Mouse (Mus musculus) liver (tissue): ENCODE data around the gene Emsy.

Source experiments
- DNase-seq: peaks from one replicate; pipeline ENCODE4 v3.0.0-alpha.2; 2020; ENCODE audit warnings: mixed read lengths

Gene Emsy

DNA sequence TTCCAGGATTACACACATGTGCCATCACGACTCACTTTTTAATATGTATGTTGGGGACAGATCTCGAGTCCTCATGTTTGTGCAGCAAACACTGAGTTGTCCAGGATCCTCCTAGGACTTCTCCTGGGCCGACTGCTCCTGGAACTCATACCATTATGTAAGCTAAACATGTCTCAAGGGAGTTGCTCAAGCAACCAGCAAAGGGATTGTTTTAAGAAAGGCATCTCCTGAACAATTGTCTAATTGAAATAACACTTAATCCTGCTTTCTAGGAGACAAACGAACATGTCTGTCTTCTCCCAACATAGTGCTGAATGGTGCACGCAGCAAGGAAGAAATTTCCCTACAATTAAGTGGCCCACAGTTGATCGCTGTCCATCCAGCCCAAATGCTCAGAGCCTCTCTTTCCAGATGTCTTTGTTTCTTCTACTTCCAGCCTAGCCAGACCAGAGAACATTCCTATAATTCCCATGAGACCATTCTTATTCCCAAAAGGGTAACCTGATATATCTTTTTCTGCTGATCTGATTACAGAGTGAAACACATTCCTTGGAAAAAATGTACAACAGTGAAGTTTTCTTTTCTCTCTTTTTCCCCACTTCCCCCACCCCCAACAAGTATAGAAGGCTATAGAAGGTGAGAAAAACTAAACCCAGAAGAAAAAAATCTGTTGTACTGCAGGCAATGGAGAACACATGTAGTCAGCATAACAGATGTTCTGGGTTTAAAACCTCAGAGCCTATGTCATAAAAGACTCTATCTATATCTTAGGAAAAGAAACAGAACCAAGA is 11.6 kb upstream of the Emsy start:
- DNase-seq: no peak

DNA sequence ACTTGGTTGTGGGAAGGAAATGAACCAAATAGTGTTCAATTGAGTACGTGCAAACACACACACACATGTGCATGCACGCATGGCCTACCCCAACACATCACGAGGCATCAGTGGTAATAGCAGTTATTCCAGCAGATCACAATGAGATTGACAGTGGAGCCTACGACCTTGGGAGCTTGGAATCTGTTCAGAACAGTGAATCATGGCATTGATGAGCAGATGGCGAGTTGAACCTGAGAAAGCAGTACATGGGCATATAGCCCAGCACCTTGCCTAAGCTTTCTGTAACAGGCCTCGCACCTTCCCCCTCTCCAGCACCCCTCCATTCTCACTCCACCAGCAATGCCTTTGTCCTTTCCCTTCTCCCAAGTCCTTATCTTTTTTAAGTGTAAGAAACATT is 9.1 kb upstream of the Emsy start:
- no peak for DNase-seq

DNA sequence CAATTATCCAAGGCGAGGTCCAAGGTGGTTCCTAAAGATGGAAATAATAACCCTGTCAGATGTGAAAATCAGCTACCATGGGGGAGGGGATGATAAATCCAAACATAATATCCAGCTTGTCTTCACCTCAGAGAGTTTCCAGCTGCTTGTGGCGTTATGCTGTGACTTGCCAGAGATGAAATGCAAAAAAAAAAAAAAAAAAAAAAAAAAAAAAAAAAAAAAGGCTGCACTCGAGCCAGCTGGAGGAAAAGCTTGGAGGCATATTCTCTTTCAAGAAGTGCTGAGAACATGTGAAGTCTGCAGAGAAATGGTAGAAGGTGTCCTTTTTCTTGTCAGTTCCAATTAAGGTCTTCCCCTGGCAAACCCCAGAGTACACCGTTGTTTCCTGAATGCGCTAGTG is 8.6 kb upstream of the Emsy start:
- no peak for DNase-seq

DNA sequence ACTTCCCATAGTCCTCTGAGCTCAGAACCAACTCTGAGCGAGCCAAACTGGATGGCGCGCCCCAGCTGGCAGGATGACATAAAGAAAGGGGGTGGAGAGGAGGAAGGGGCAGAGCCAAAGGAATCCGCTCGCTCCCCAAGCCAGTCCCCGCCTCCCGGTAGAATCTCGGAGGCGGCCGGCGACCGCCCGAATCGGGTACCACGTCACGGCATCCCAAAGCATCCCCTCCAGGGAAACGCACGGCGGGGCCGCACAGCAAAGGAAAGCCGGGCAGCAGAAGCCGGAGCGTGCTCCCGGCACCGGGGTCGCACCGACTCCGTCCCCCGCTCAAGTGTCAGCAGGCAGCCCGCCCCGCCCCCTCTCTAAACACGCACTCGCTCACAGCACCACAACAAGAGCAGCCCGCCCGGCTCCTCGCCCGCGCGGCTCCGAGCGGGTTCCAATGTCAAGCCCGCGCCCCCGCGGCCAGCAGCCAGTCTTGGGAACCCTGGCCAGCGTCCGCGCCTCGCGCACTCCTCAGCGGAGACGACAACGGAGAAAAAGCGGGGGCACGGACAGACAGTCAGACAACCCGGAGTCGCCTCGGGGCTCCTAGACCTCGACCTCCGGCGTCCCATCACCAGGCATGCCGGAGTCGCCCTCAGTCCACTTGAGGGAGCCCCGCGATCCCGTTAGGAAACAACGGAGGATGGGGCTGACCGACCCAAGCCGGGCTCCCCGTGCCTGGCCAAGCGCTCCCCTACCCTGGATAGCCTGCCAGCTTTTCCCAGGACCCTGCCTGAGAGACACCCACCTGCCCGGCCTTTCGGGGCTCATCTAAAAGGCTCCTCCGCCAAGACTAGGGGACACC is 677 bp downstream of the Emsy start:
- peak; percentile 85 for DNase-seq

DNA sequence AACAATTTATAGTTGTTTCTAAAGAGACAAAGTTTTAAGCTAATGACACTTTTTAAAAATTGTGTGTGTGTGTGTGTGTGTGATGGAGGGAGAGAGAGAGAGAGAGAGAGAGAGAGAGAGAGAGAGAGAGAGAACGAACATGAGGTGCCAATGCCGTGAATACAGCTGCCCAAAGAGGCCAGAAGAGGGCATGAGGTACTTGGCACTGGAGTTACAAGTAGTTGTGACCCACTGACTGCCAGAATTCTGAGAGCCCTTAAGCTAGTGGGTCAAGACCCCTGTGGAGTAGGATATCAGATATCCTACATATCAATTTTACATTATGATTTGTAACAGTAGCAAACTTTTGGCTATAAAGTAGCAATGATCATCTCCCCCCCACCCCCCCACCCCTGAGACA is 4.9 kb downstream of the Emsy start:
- no peak for DNase-seq

DNA sequence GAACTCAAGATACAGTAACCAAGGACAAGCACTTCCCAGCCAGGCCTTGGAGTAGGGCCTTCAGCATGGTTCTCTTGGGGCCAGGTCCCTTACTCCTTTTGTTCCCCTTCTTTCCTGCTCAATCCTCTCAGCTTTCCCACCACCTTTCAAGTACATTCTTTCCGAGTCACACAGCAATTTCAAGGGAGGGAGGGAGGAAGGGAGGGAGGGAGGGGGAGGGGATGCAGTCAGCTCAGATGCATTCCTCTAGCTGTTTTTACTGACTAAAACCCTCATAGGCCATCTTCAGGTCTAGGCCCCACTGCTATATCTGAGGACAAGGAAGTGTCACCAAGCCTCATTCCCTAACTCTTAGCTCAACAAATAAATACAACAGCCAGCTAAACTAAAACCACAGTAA is 12.3 kb downstream of the Emsy start:
- no peak for DNase-seq

DNA sequence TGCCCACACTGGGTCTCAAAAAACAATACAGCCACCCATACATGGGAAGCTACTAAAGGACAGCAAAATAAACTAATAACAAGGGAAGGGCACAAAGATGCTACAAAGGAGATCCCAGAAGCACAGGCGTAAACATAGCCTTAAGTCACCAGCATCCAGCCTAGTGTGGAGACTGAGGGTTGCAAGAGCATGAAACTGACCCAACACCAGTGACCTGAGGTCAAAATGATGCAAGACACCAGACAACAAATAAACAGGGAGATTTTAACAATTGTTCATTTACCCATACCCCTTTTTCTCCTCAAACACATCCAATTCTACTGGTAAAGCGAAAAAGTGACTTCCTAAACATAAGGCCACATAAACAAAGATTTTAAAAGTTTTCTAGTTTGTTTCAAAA is 20.0 kb downstream of the Emsy start:
- no peak for DNase-seq

DNA sequence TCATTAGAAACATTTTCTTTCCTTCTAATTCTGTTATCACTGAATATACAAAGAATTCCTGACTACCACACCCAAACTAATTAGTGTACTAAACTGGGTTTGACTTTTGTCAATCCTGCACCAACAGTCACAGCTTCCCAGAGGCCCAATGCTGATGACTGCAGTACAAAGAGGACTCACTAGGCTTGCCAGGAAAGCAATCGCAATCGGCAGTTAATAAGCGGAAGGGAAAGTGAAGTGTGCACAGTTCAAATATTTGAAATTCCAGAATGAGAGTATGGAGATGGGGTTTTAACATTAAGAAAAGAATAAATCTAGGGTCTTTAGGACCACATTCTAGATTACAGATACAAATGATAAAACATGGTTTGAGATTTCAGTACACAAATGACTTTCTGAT is 23.6 kb downstream of the Emsy start:
- DNase-seq: no peak

DNA sequence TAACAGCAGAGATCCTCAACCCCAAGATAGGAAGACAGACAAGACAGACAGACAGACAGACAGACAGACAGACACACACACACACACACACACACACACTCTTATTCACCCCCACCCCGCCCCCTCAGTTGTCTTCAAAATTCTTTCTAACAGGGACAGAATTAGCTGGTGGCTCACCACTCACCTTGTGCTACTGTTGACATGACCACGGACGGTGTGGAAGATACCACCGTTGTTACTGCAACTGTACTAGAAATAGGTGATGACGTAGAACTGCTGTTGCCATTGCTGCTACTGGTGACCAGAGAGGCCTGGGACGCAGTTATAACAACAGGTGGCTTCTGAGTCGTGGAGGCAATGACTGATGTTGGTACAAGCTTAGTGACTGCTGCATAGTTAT is 26.6 kb downstream of the Emsy start:
- no peak for DNase-seq

DNA sequence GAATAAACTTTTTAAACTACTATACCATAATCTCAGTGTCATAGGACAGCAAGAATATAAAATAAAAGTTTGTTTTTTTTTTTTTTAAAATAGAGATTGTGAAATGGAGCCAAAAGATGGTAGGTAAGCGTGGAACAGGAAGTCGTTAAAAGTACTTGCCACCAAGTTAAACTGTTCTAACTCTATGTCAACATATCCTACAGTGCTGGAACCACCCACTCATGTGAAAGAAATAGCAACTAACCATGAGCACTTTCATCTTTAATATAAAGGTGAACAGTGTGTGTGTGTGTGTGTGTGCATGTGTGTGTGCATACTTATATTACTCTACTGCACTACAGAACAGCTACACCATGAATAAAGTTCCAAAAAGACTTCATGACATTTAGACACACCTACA is 38.8 kb downstream of the Emsy start:
- DNase-seq: no peak

DNA sequence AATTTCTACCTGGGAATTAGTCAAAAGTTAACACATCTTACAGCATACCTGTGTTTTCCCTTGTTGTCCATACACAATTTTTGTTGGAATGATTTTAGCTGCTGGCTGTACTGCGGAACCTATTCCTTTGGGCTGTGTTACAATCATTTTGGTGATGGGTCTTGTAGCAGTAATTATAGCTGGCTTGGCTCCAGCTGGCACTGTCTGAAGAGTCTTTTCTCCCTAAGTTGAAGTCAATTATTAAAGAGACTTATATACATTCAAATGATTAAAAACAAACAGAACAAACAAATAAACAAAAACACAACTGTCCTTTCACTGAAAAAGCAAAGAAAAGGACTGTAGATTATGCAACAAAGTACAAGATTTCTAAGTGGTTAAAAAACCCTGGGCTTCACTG is 43.6 kb downstream of the Emsy start:
- DNase-seq: no peak

DNA sequence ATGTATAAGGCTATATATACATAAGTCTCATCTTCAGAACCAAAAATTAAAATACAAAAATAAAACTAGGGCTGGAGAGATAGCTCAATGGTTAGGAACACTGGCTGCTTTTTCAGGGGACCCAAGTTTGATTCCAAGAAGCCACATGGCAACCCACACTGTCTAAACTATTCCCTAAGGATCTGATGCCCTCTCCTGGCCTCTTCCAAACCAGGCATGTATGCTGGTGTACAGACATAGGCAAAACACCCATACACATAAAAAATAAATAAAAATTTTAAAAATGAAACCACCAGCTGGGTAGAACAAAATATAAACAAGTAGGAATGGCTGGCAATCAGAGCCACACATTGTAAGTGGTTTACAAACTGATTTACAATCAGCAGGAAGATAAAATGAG is 48.1 kb downstream of the Emsy start:
- no peak for DNase-seq

DNA sequence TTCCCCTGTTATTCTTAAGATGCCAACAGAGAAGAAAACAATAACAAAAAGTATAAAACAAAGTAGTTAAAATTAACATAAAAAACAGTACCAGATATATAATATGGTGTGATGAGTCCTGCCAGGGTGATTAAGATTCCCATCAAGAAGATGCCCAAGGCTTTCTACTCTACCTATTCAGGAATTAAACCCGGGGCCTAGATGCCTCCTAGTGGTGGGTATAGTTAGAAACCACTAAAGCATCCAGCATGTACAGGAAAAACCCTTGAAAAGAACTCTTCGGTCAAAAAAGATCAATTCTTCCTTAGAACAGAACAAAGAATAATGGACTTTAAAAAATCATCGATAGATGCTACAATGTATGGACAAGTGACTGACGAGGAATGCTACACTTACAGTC is 49.4 kb downstream of the Emsy start:
- DNase-seq: no peak

DNA sequence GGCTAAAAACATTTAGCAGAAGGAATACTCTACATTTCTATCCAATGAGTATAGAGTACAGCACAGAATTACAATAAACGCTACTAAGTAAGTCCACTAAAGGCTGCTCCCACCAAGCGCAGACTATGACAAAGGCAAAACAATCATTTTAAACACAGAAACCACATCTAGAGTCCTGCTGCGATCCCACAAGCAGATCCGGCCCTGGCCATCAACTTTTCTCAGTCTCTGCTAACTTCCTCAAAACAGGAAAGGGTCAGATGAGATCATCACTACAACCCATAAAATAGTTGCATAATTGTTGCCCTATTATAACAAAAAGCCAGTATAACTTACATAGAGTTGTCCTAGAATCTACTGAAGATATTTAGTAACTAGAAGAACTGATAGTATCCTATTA is 54.9 kb downstream of the Emsy start:
- DNase-seq: no peak

DNA sequence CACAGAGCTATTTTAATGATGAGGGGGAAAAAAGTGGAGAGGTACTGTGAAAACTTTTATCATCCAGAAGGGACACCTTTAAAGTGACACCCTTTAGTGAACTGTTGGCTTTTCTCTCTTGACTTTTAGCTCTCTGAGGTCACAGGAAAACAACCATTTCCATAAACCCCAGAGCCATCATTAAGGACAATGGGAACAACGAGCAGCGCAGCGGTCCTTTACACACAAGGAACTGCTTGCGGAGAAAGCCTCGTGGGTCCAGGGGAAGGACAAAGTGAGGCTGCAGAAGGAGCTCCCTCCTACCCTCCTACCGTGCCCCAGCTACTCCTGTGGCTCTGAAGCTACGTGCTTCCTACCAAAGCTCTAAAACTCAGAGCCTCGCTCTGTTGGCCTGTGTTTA is 59.2 kb downstream of the Emsy start:
- DNase-seq: no peak

DNA sequence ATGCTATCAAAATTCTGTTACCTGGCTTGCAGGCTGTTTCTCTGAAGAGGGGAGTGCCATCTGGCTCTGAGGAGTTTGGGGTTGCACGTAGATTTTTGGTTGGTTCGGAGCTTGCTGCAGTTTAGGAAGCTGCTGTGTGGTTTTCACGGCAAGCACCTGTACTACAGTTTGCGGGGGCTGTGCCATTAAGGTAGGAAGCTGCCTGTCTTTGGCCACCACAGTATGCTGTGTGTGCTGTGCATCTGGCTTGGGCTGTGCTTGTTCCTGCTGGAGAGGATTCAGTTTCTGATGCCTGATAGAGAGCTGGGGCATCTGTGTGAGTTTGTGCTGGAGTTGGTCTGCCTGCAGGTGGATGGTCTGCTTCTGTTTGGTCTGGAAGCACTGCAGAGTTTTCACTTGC is 61.9 kb downstream of the Emsy start:
- no peak for DNase-seq

DNA sequence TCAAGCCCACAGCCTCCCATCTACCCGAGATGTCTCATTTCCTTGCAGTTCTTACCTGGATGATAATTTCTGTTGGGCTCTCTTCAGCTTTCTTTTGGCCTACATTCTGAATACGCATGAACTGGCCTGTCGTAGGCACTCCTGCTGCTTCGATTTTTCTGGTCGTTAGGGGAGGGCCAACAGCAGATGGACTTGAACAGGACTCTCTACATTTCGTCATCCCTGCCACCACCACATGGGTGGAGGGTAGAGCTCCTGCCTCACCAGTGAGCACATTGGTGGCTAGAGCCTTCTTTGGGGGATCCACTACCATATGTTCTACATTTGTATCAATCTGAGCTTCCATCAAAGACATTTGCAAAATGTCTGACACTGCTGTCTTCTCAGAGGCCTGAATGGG is 63.3 kb downstream of the Emsy start:
- DNase-seq: no peak

DNA sequence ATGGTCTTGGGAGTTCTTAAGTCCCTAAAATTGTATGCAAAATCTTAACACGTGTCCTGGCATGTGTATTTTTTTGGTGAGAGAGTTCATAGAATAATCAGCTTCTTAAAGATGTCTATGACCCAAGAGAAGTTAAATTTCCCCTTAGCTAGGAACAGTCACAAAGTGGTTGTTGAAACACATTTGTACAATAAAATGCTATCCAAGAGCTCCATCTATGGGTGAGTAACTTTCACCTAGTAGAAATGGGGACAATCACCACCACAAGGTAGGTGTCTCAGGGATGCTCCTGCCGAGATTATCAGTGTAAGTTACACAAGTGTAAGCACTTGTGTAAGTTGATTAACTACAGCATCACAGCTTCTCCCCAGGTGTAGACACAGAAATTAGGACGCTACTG is 67.6 kb downstream of the Emsy start:
- no peak for DNase-seq

DNA sequence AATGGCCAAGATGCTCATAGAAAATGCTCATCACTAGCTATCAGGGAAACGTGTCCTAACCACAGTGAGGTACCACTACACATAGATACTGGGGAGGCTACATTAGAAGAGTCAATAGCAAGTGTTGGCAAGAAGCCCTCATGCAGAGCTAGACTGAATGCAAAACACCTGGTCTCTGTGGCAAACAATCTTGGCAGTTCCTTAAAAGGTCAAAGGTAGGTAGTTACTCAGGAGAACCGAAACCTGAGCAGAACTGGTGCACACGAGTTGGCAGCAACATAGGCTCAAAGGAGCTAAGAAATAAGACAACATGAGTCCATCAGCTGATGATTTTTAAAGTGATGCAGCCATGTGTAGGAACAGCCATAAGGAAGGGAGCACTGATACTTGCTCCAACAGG is 70.3 kb downstream of the Emsy start:
- no peak for DNase-seq

DNA sequence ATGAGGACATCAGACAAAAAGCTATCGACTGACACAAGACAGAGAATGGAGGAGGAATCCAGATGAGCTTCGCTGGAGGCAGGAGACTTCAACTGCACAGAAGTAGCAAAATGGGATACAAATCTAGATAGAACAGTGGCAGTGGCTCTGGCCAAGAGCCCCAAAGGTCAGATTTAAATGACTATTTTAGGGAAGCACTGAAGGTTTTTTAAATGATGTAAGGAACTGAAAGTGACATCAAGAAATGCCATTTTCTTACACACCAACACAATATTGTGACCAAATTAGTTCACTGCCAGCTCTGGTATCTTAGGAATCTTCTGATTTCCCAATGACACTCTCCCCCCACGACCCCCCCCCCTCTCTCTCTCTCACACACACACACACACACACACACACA is 72.0 kb downstream of the Emsy start:
- DNase-seq: no peak

DNA sequence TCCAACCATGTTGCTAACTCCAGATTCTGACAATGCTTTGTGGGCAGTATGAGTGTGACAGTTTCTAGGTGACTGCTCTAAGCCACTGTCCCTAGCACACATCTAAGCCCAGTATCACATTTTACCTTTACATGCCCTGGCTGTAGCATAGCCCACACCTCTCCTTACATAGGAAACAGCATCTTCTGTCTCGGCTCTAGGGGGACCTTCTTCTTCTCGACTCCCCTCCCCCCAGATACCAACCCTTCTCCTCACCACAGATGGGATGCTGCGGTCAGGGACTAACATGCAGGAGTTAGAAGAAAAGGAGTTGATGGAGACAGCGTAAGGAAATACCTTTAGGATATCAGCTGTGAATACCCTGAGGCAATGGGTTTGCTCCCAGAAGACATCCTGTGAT is 75.3 kb downstream of the Emsy start:
- no peak for DNase-seq

DNA sequence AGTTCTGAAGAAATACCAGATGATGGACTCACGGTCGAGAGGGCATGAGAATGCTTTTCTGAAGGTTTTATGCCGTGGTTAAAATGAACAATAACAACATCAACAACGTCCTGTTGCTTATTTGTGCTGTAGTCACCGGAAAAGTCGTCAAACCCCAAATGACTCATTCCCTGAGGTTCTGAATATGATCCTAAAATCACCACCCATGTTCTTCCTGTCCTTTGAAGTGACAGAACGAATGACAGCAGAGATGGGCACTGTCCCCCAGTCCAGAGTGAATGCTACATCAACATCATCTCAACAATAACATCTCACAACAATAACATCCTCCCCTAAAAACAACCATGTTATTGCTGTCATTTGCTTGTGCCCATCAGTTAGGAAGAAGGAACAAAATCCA is 76.1 kb downstream of the Emsy start:
- DNase-seq: no peak

DNA sequence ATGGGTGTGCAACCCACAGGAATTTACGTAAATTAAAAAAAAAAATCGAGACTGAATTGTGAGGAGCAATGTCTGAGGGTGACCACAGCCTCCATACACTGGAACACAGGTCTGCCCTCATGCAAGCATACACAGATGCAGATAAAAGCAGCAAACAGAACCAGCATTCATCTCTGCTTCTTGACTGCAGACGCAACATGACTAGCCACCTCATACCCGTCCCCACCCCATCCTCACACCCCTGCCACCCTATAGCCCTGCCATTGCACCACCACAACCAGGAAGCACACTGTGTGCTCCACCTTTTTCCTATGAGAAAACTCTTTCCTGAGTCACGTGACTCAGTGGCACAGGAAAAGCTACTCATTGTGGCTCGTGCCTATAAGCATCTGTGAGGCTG is 76.9 kb downstream of the Emsy start:
- no peak for DNase-seq

DNA sequence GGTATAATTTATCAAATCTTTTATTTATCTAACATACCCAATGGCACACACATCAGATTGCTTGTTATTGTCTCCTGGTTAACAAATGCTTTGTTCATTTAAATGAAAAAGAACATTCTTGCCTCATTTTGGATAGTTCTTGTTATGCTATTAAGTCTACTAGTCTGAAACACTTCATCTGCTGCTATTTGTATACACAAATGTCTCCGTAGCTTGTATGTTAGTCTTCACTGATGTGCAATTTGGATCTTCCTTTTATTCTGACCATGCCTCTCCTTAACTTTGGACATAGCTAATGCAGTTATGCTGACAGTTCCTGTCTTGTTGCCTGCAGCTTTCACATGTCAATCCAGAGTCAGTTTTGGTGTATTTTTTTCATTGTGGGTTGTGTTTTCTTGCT is 79.1 kb downstream of the Emsy start:
- no peak for DNase-seq
